Mouse (Mus musculus): ENCODE results near the gene Nup50.

GRCm38 (mm10) chr15:84891658-84892057 lies 31.6 kb upstream of the Nup50 start:
- TF ChIP-seq EP300 (IDR thresholded peaks at IDR 0.05; ENCODE audit: low read depth in 1 of 2, low read length in 2 of 2): no peak
- no peak for TF ChIP-seq GATA1 (IDR thresholded peaks at IDR 0.05; ENCODE audit: low read depth, low read length)
- no peak for TF ChIP-seq TAL1 (IDR thresholded peaks at IDR 0.05; ENCODE audit: low read length)
- no peak for TF ChIP-seq MEF2A (IDR thresholded peaks at IDR 0.05; ENCODE audit: extremely low read depth, insufficient replicate concordance, low read depth, low read length, poor library complexity, severe bottlenecking)
- peak; percentile 73 to 81 (median 81) for TF ChIP-seq CTCF (IDR thresholded peaks at IDR 0.05 in 2 of 3, conservative IDR thresholded peaks at IDR 0.05 in 1 of 3; ENCODE audit: control insufficient read depth in 1 of 3, insufficient read depth in 1 of 3, low read depth in 2 of 3, low read length in 3 of 3, poor library complexity in 1 of 3, severe bottlenecking in 1 of 3)
- TF ChIP-seq ZNF384 (IDR thresholded peaks at IDR 0.05; ENCODE audit: low read depth, low read length): no peak
- TF ChIP-seq POLR2A (IDR thresholded peaks at IDR 0.05; ENCODE audit: control insufficient read depth in 1 of 2, insufficient read depth in 1 of 2, low read depth in 1 of 2, low read length in 2 of 2, poor library complexity in 1 of 2): no peak
- no peak for TF ChIP-seq USF1 (IDR thresholded peaks at IDR 0.05; ENCODE audit: low read depth, low read length)
- no peak for TF ChIP-seq MYC (IDR thresholded peaks at IDR 0.05; ENCODE audit: low read depth, low read length)
- no peak for TF ChIP-seq MXI1 (IDR thresholded peaks at IDR 0.05; ENCODE audit: low read depth, low read length)
- no peak for TF ChIP-seq SIN3A (IDR thresholded peaks at IDR 0.05; ENCODE audit: low read length)
